Comparison of ENCODE assay signal across 8 mouse cellular contexts in genomic region chr5:145166536-145167305, GRCm38 (mm10). TPM values are rescaled to one million over a fixed set of nuclear protein-coding genes. Genes with fewer than 3 reads are reported as not detected.
A peak's percentile ranks its signal among the peaks of the same experiment; 100 is the strongest.
DNase-seq lines count a peak whose midpoint lies in the region; ATAC-seq and TF ChIP-seq lines count a peak whose summit lies in the region.

Gene Ptcd1, minus strand, starts transcription at chr5:145167108.
Gene Cpsf4, plus strand, starts transcription at chr5:145167213.

- peak; percentile 64 for TF ChIP-seq POLR2A in ES-Bruce4 (IDR thresholded peaks at IDR 0.05; ENCODE audit: insufficient read depth, low read length)

- H3K9me3 ChIP-seq in ES-Bruce4 (replicated peaks; ENCODE audit: control insufficient read depth, insufficient read depth, low read length, poor library complexity, severe bottlenecking), result no peaks in the 10 kb centered on the region
- no peaks in the 10 kb centered on the region for H3K9me3 ChIP-seq in forebrain, embryonic 13.5 days (replicated peaks)
- no peaks in the 10 kb centered on the region for H3K9me3 ChIP-seq in liver, postnatal 0 days (ENCODE audit: low read length)
- H3K9me3 ChIP-seq in neural tube, embryonic 14.5 days (ENCODE audit: control insufficient read depth, low read length), result no peaks in the 10 kb centered on the region

- WGBS in forebrain, embryonic 13.5 days, result under 1% methylated on average over 42 of the region's 51 CpGs
- under 1% methylated on average over 51 of the region's 51 CpGs for WGBS in large intestine, adult 2 months
- WGBS in liver, postnatal 0 days (ENCODE audit: insufficient replicate concordance), result under 1% methylated on average over 43 of the region's 51 CpGs
- under 1% methylated on average over 50 of the region's 51 CpGs for WGBS in neural tube, embryonic 14.5 days

- peak within 1 kb of the TSS; percentile 100 for H3K4me3 ChIP-seq in ES-Bruce4 (ENCODE audit: low read depth, low read length)
- peak within 1 kb of the TSS; percentile 95 for H3K4me3 ChIP-seq in forebrain, embryonic 13.5 days
- H3K4me3 ChIP-seq in liver, postnatal 0 days (ENCODE audit: low read depth, low read length), result peak within 1 kb of the TSS; percentile 73
- H3K4me3 ChIP-seq in neural tube, embryonic 14.5 days (ENCODE audit: low read depth, low read length), result peak within 1 kb of the TSS; percentile 87

- TF ChIP-seq EP300 in ES-Bruce4 (IDR thresholded peaks at IDR 0.05; ENCODE audit: insufficient read depth, low read depth, low read length), result 0 out of 2 replicates have a peak, but pooled peaks have one; percentile 10
- TF ChIP-seq EP300 in liver, postnatal 0 days (IDR thresholded peaks at IDR 0.05; ENCODE audit: low read depth), result peak; percentile 49; the same call in 1 of the 2 replicates

- DNase-seq in heart, postnatal 10 days, result peak; percentile 99 to 100
- DNase-seq in large intestine, adult 2 months (ENCODE audit: low read depth, low spot score), result peak; percentile 97
- DNase-seq in liver, postnatal 0 days, result peak; percentile 98
- DNase-seq in testis, postnatal 10 days (ENCODE audit: low spot score), result peak; percentile 98

- H3K4me2 ChIP-seq in forebrain, embryonic 13.5 days, result peak within 1 kb of the TSS; percentile 97
- peak within 1 kb of the TSS; percentile 85 for H3K4me2 ChIP-seq in liver, postnatal 0 days (ENCODE audit: low read depth, low read length)
- peak within 1 kb of the TSS; percentile 94 for H3K4me2 ChIP-seq in neural tube, embryonic 14.5 days (ENCODE audit: low read depth, low read length)

- TF ChIP-seq CTCF in ES-Bruce4 (IDR thresholded peaks at IDR 0.05; ENCODE audit: low read depth, low read length), result no peak
- TF ChIP-seq CTCF in liver, postnatal 0 days (IDR thresholded peaks at IDR 0.05; ENCODE audit: low read depth), result no peak

- H3K9ac ChIP-seq in ES-Bruce4 (ENCODE audit: low read depth, poor library complexity, severe bottlenecking), result peak within 1 kb of the TSS; percentile 95
- peak within 1 kb of the TSS; percentile 96 for H3K9ac ChIP-seq in forebrain, embryonic 13.5 days
- peak within 1 kb of the TSS; percentile 92 for H3K9ac ChIP-seq in liver, postnatal 0 days (replicated peaks)
- H3K9ac ChIP-seq in neural tube, embryonic 14.5 days (replicated peaks; ENCODE audit: low read depth, low read length), result peak within 1 kb of the TSS; percentile 90

- peak; percentile 95 for ATAC-seq in cerebellum, adult (ENCODE audit: insufficient number of reproducible peaks, low FRiP score, low TSS enrichment)
- ATAC-seq in forebrain, embryonic 13.5 days, result peak; percentile 97
- peak; percentile 94 for ATAC-seq in liver, postnatal 0 days
- ATAC-seq in neural tube, embryonic 14.5 days (ENCODE audit: low read depth), result peak; percentile 94

- H3K27me3 ChIP-seq in ES-Bruce4 (ENCODE audit: control insufficient read depth, insufficient read depth, low read length, poor library complexity, severe bottlenecking), result no peaks in the 10 kb centered on the region
- no peaks in the 10 kb centered on the region for H3K27me3 ChIP-seq in forebrain, embryonic 13.5 days
- no peaks in the 10 kb centered on the region for H3K27me3 ChIP-seq in liver, postnatal 0 days (ENCODE audit: insufficient read depth, low read length)
- no peaks in the 10 kb centered on the region; the same call in 1 of the 2 replicates for H3K27me3 ChIP-seq in neural tube, embryonic 14.5 days (ENCODE audit: control insufficient read depth, insufficient read depth, low read length)

- H3K36me3 ChIP-seq in ES-Bruce4 (ENCODE audit: control insufficient read depth, insufficient read depth, low read length, poor library complexity, severe bottlenecking), result peaks cover 9% of the 10 kb centered on the region; the same call in 1 of the 2 replicates
- peaks cover 51% of the 10 kb centered on the region for H3K36me3 ChIP-seq in forebrain, embryonic 13.5 days (ENCODE audit: poor library complexity, severe bottlenecking)
- H3K36me3 ChIP-seq in liver, postnatal 0 days (replicated peaks; ENCODE audit: insufficient read depth, low read length), result peaks cover 34% of the 10 kb centered on the region
- peaks cover 30% of the 10 kb centered on the region for H3K36me3 ChIP-seq in neural tube, embryonic 14.5 days (ENCODE audit: control insufficient read depth, insufficient read depth, low read length)

- intact Hi-C loops in heart, postnatal 10 days (cut with DNase I), result loop anchor here (2.0 kb wide), 2 partner anchors 24 to 52 kb away; partner anchors contain the start of gene Arpc1b

- H3K27ac ChIP-seq in ES-Bruce4 (ENCODE audit: insufficient read depth, low read length), result peak within 1 kb of the TSS; percentile 51
- H3K27ac ChIP-seq in forebrain, embryonic 13.5 days, result peak within 1 kb of the TSS; percentile 75
- peak within 1 kb of the TSS; percentile 91 for H3K27ac ChIP-seq in liver, postnatal 0 days (ENCODE audit: low read depth)
- peak within 1 kb of the TSS; percentile 35 for H3K27ac ChIP-seq in neural tube, embryonic 14.5 days (ENCODE audit: low read depth, low read length)

- peaks cover 3% of the 10 kb centered on the region for H3K4me1 ChIP-seq in ES-Bruce4 (ENCODE audit: control insufficient read depth, insufficient read depth, low read length)
- peaks cover 22% of the 10 kb centered on the region for H3K4me1 ChIP-seq in forebrain, embryonic 13.5 days
- peaks cover 19% of the 10 kb centered on the region for H3K4me1 ChIP-seq in liver, postnatal 0 days (ENCODE audit: insufficient read depth)
- peaks cover 22% of the 10 kb centered on the region for H3K4me1 ChIP-seq in neural tube, embryonic 14.5 days (ENCODE audit: control insufficient read depth, insufficient read depth, low read length)

RNA-seq across cellular contexts. Expression of gene Ptcd1, which starts in this region (rescaled TPM):
- polyA plus RNA-seq in ES-Bruce4 (2011; ENCODE audit: insufficient read depth, insufficient read length, low read depth, missing spikeins), result 14.1 and 17.1 TPM in 2 replicates
- polyA plus RNA-seq in forebrain, embryonic 13.5 days (2015; fragmentation: Nextera tagmentation; extraction: Ambion mirVana), result 20.0 and 21.6 TPM in 2 replicates
- total RNA-seq in heart, postnatal 10 days (2021), result 10 to 100 TPM; 22.6 to 29.2 TPM
- polyA plus RNA-seq in large intestine, adult 2 months (2012; rRNA removed), result 10.3 and 15.8 TPM in 2 replicates
- polyA plus RNA-seq in liver, postnatal 0 days (2015; fragmentation: Nextera tagmentation; extraction: Ambion mirVana), result 4.4 and 5.5 TPM in 2 replicates
- polyA plus RNA-seq in neural tube, embryonic 14.5 days (2014; fragmentation: Nextera tagmentation; extraction: Ambion mirVana), result 15.9 and 17.8 TPM in 2 replicates

RNA-seq across cellular contexts. Expression of gene Cpsf4, which starts in this region (rescaled TPM):
- 47.9 and 49.6 TPM in 2 replicates for polyA plus RNA-seq in ES-Bruce4 (2011; ENCODE audit: insufficient read depth, insufficient read length, low read depth, missing spikeins)
- 64.0 and 69.6 TPM in 2 replicates for polyA plus RNA-seq in forebrain, embryonic 13.5 days (2015; fragmentation: Nextera tagmentation; extraction: Ambion mirVana)
- 10 to 100 TPM; 13.2 to 13.7 TPM for total RNA-seq in heart, postnatal 10 days (2021)
- 34.0 and 34.6 TPM in 2 replicates for polyA plus RNA-seq in large intestine, adult 2 months (2012; rRNA removed)
- polyA plus RNA-seq in liver, postnatal 0 days (2015; fragmentation: Nextera tagmentation; extraction: Ambion mirVana), result 18.1 and 19.3 TPM in 2 replicates
- polyA plus RNA-seq in neural tube, embryonic 14.5 days (2014; fragmentation: Nextera tagmentation; extraction: Ambion mirVana), result 30.1 and 31.3 TPM in 2 replicates

Comparison
In these comparisons a context has a peak if more than half of its experiments do, and no peak if none do; other contexts are left out.
1. Peak in every context shown above with its lines: DNase-seq, ATAC-seq, H3K4me3 ChIP-seq and H3K27ac ChIP-seq.
2. H3K27ac ChIP-seq: peak in every context shown above with its lines; median percentile 91 in liver, postnatal 0 days; 75 in forebrain, embryonic 13.5 days; 51 in ES-Bruce4; 35 in neural tube, embryonic 14.5 days.